Mouse (Mus musculus): ENCODE results near the gene Ajm1. TPM values are rescaled to one million over a fixed set of nuclear protein-coding genes. Genes with fewer than 3 reads are reported as not detected.

The Ajm1 gene
- polyA plus RNA-seq, 1 experiment from 2014 or later = 18.9 TPM

DNA sequence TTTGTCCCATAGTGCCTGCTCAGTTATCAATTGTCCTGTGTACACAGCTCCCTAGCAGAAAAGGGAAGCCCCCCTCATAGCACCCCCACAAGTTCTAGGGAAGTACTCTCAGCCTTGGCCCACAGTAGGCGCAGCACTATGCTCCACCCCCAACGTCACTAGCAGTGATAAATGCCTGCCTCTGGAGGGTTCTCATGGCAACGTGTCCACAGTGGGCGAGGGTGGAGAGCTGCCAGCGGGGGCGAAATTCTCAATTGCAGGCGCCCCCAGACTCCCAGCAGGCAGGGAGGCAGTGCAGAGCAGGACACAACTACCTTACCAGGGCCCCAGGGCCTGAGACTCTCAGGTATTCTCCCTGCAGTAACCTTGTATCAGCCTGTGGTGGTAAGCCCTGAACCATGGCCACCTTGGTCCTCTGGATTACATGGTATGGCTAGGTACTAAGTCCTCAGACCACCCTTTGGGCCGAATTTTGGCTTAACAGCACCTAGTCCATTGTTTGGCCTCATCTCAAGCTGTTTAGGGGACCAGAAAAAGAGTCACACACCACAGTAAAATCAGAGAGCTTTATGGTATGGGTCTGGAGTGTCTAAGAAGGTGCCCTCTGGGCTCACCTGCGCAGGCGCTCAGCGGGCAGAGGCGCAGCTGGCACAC, 1.0 kb upstream of the Ajm1 start:
- Histone ChIP-seq H3K4me3 (replicated peaks) (no peak overlapping the region), H3K27ac (replicated peaks) (peak overlapping the region; percentile 71), H3K4me1 (peaks cover 63% of the 10 kb centered on the region), H3K27me3 (replicated peaks) (peaks cover 32% of the 10 kb centered on the region), H3K9me3 (replicated peaks) (no peaks in the 10 kb centered on the region), H3K9ac (replicated peaks) (no peak overlapping the region), H3K4me2 (peak overlapping the region; percentile 84; the same call in 1 of the 2 replicates), H3K36me3 (peaks cover 38% of the 10 kb centered on the region)
- peak; percentile 29; the same call in 1 of the 2 replicates for ATAC-seq (ENCODE audit: low FRiP score)
- 33% methylated on average over 12 of the region's 12 CpGs for WGBS

- peak overlapping the region; percentile 71 for H3K27ac ChIP-seq (replicated peaks)
Measured at GRCm38 (mm10) chr2:25581901-25582301, 344 bp upstream of the Ajm1 start.

GRCm38 (mm10) chr2:25580621-25581101, 896 bp downstream of the Ajm1 start:
- Histone ChIP-seq H3K4me3 (replicated peaks) (peak overlapping the region; percentile 60), H3K4me1 (peaks cover 76% of the 10 kb centered on the region), H3K9me3 (replicated peaks) (no peaks in the 10 kb centered on the region), H3K4me2 (peak overlapping the region; percentile 84), H3K27me3 (replicated peaks) (peaks cover 48% of the 10 kb centered on the region), H3K36me3 (peaks cover 37% of the 10 kb centered on the region), H3K9ac (replicated peaks) (peak overlapping the region; percentile 62), H3K27ac (replicated peaks) (no peak overlapping the region)
- ATAC-seq (ENCODE audit: low FRiP score) = peak; percentile 3; the same call in 1 of the 2 replicates
- WGBS = 35% methylated on average over 6 of the region's 6 CpGs

More at GRCm38 (mm10) chr2:25581901-25582301, 344 bp upstream of the Ajm1 start:
- H3K4me1 ChIP-seq = peaks cover 69% of the 10 kb centered on the region
- 32% methylated on average over 6 of the region's 6 CpGs for WGBS
- peak overlapping the region; percentile 60 for H3K4me3 ChIP-seq (replicated peaks)
- H3K9me3 ChIP-seq (replicated peaks) = no peaks in the 10 kb centered on the region
- ATAC-seq (ENCODE audit: low FRiP score) = no peak
- peaks cover 39% of the 10 kb centered on the region for H3K27me3 ChIP-seq (replicated peaks)
- peak overlapping the region; percentile 84 for H3K4me2 ChIP-seq
- H3K36me3 ChIP-seq = peaks cover 36% of the 10 kb centered on the region
- H3K9ac ChIP-seq (replicated peaks) = no peak overlapping the region

DNA sequence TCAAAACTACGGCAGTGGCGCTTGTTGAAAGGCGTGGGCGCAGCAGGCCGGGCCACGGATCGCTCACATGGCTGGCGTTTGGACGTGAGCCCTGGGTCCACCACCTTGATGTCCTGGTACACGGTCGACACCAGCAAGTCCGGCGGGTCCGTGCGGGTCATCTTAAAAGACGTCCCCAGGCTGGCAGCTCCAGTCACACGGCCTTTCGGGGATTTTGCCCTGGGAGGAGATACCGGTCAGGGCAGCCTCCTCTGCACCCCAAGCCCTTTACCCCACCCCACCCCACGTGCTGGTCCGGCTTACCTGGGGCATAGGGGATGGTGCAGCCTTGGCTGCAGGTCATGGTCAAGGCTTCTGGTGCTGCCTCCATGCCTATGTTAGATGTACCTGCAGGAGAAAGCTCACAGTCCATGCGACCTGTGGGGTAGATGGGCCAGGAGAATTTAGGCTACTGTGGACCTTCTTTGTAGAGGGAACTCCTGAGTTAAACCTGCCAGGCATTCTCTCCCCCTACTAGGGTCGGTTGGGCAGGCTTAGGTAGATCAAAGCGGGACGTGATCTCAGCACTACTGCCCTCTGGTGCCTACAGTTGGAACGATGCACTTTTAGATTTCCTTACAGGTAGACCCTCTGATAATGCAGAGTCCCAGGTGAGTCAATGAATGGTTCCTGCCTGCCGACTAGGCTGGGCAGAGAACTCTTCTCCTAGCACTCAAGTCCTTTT, 1.7 kb downstream of the Ajm1 start:
- ATAC-seq (ENCODE audit: low FRiP score) = no peak
- H3K27ac ChIP-seq (replicated peaks) = no peak overlapping the region
- H3K36me3 ChIP-seq = peaks cover 30% of the 10 kb centered on the region
- H3K4me1 ChIP-seq = peaks cover 83% of the 10 kb centered on the region
- H3K4me2 ChIP-seq = peak overlapping the region; percentile 84
- no peaks in the 10 kb centered on the region for H3K9me3 ChIP-seq (replicated peaks)
- H3K4me3 ChIP-seq (replicated peaks) = peak overlapping the region; percentile 60
- 9% methylated on average over 27 of the region's 27 CpGs for WGBS
- peaks cover 48% of the 10 kb centered on the region for H3K27me3 ChIP-seq (replicated peaks)
- H3K9ac ChIP-seq (replicated peaks) = no peak overlapping the region

- peak overlapping the region; percentile 84 for H3K4me2 ChIP-seq
- H3K4me3 ChIP-seq (replicated peaks) = peak overlapping the region; percentile 60; the same call in 1 of the 2 replicates
- H3K9ac ChIP-seq (replicated peaks) = no peak overlapping the region
- no peak for ATAC-seq (ENCODE audit: low FRiP score)
- H3K36me3 ChIP-seq = peaks cover 22% of the 10 kb centered on the region
- peaks cover 48% of the 10 kb centered on the region for H3K27me3 ChIP-seq (replicated peaks)
- no peak overlapping the region for H3K27ac ChIP-seq (replicated peaks)
- WGBS = 10% methylated on average over 77 of the region's 77 CpGs
- H3K4me1 ChIP-seq = peaks cover 85% of the 10 kb centered on the region
- no peaks in the 10 kb centered on the region for H3K9me3 ChIP-seq (replicated peaks)
Measured at GRCm38 (mm10) chr2:25578796-25579736, 2.5 kb downstream of the Ajm1 start.

GRCm38 (mm10) chr2:25577951-25578795, 3.4 kb downstream of the Ajm1 start:
- Histone ChIP-seq H3K4me3 (replicated peaks) (no peak overlapping the region; the same call in 1 of the 2 replicates), H3K4me2 (peak overlapping the region; percentile 32), H3K27ac (replicated peaks) (no peak overlapping the region), H3K9me3 (replicated peaks) (no peaks in the 10 kb centered on the region), H3K36me3 (peaks cover 15% of the 10 kb centered on the region), H3K27me3 (replicated peaks) (peaks cover 48% of the 10 kb centered on the region), H3K9ac (replicated peaks) (no peak overlapping the region), H3K4me1 (peaks cover 85% of the 10 kb centered on the region)
- 14% methylated on average over 75 of the region's 75 CpGs for WGBS
- no peak for ATAC-seq (ENCODE audit: low FRiP score)

DNA sequence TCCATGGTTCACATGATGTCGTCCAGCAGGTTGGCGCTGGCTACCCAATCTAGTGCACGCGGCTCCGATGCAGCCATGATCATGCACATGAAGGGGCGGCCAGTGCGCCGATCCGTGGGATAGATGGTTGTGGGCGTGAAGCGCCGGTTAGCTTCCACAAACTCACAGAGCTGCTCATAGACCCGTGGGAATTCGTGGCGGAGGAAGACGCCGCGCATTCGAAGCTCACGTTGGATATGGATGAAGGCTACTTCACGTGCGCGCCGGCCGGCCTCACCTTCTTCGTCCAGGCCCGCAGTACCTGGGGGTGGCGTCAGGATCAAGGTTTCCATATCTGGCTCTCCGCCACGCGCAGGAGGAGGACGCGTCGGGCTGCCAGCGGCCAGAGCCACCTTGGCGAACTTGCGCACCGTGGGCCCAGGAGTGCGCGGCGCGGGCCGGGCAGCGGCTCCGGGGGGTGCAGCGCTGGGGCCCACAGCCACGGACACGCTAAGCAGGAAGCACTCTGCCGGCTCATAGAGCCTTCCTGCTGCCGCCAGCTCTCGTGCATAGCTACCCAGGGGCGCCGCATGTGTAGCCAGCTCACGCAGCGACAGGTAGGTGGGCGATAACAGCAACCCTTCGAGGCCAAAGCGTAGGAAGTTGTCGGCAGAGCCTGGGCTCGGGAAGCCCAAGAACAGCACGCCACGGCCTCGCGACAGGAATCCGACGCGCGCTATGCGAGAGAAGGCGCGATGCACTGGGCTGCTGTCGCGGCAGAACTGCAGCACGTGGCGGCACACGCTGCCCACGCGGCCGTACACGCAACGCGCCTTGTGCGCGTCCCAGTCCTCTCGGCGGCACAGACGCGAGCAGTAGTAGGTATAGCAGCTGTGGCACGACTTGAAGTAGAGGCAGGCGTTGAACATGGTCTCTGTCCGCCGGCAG, 4.3 kb downstream of the Ajm1 start:
- Histone ChIP-seq H3K27me3 (replicated peaks) (peaks cover 48% of the 10 kb centered on the region), H3K36me3 (peaks cover 14% of the 10 kb centered on the region), H3K9ac (replicated peaks) (no peak overlapping the region), H3K9me3 (replicated peaks) (no peaks in the 10 kb centered on the region), H3K4me1 (peaks cover 84% of the 10 kb centered on the region), H3K27ac (replicated peaks) (no peak overlapping the region), H3K4me3 (replicated peaks) (no peak overlapping the region; the same call in 1 of the 2 replicates), H3K4me2 (peak overlapping the region; percentile 32)
- ATAC-seq (ENCODE audit: low FRiP score) = no peak
- 20% methylated on average over 92 of the region's 92 CpGs for WGBS

GRCm38 (mm10) chr2:25576028-25576850, 5.3 kb downstream of the Ajm1 start:
- Histone ChIP-seq H3K27me3 (replicated peaks) (peaks cover 48% of the 10 kb centered on the region), H3K9me3 (replicated peaks) (no peaks in the 10 kb centered on the region), H3K36me3 (peaks cover 15% of the 10 kb centered on the region), H3K4me3 (replicated peaks) (peak overlapping the region; percentile 64; the same call in 1 of the 2 replicates), H3K4me2 (peak overlapping the region; percentile 82; the same call in 1 of the 2 replicates), H3K9ac (replicated peaks) (no peak overlapping the region), H3K4me1 (peaks cover 75% of the 10 kb centered on the region), H3K27ac (replicated peaks) (no peak overlapping the region)
- 77% methylated on average over 16 of the region's 16 CpGs for WGBS
- ATAC-seq (ENCODE audit: low FRiP score) = no peak

- peak overlapping the region; percentile 95 for H3K27ac ChIP-seq (replicated peaks)
- peaks cover 46% of the 10 kb centered on the region for H3K27me3 ChIP-seq (replicated peaks)
- H3K4me2 ChIP-seq = peak overlapping the region; percentile 82
- H3K4me1 ChIP-seq = peaks cover 68% of the 10 kb centered on the region
- no peaks in the 10 kb centered on the region for H3K9me3 ChIP-seq (replicated peaks)
- no peak for ATAC-seq (ENCODE audit: low FRiP score)
- peak overlapping the region; percentile 50; the same call in 1 of the 2 replicates for H3K9ac ChIP-seq (replicated peaks)
- H3K36me3 ChIP-seq = peaks cover 18% of the 10 kb centered on the region
- WGBS = 18% methylated on average over 21 of the region's 21 CpGs
- H3K4me3 ChIP-seq (replicated peaks) = peak overlapping the region; percentile 64
Measured at GRCm38 (mm10) chr2:25575432-25576027, 6.0 kb downstream of the Ajm1 start.

Data from neural tube, embryonic 15.5 days (tissue).